Mouse (Mus musculus) thymus, adult 2 months (tissue): ENCODE data around the gene Ephb2.

Experiments
- CTCF ChIP-seq: fragments of 200-500 bp; IDR thresholded peaks from 2 replicates; pipeline ENCODE4 v1.5.1; 2012; ENCODE audit warnings: mild to moderate bottlenecking, control low read depth, low read length, moderate library complexity, borderline replicate concordance; ENCODE audit not compliant: control insufficient read depth, poor library complexity, insufficient read depth; ENCODE audit errors: extremely low read depth
- POLR2A ChIP-seq: fragments of 200-500 bp; IDR thresholded peaks from 2 replicates; pipeline ENCODE4 v1.6.1; 2012; ENCODE audit warnings: mild to moderate bottlenecking, low read length, control low read depth, moderate library complexity; ENCODE audit not compliant: control insufficient read depth, poor library complexity, insufficient read depth; ENCODE audit errors: extremely low read depth

GRCm38 (mm10) chr4:136783552-136784150, 52.1 kb downstream of the Ephb2 start:
- TF ChIP-seq CTCF = no peak
- no peak for TF ChIP-seq POLR2A
